In genomic region chr1:37080442-37080841, GRCm38 (mm10) we compare ENCODE assay signal across 15 mouse cellular contexts.
"Had no signal": no experiment of that assay in that cellular context is flagged by ENCODE, and none has a peak within 500 bp of the region (broad histone marks: within the 10 kb centered on the region; RNA-seq: fewer than 3 reads in every experiment).

No protein-coding gene starts in this region.

- H3K36me3 ChIP-seq: neural tube, embryonic 13.5 days; neural tube, embryonic 15.5 days; stomach, embryonic 15.5 days had no signal

- H3K4me1 ChIP-seq: stomach, embryonic 15.5 days had no signal

- H3K4me3 ChIP-seq: neural tube, embryonic 13.5 days; neural tube, embryonic 15.5 days; stomach, embryonic 15.5 days had no signal

- H3K27me3 ChIP-seq: neural tube, embryonic 13.5 days; neural tube, embryonic 15.5 days; stomach, embryonic 15.5 days had no signal

- H3K9me3 ChIP-seq: neural tube, embryonic 13.5 days; neural tube, embryonic 15.5 days; stomach, embryonic 15.5 days had no signal

- DNase-seq: retina, postnatal 1 day; right cerebral cortex, adult 18-20 months; right cerebral cortex, postnatal 14 days; right cerebral cortex, postnatal 25 days; right cerebral cortex, postnatal 4 days; spleen, adult 18-20 months; thymus, adult 18-20 months; thymus, adult 2 months; thymus, postnatal 14 days; thymus, postnatal 25 days; thymus, postnatal 36 days had no signal

- H3K27ac ChIP-seq: stomach, embryonic 15.5 days; stomach, postnatal 0 days had no signal
